Mouse (Mus musculus) adrenal gland, postnatal 4 days (tissue): Measurements from ENCODE around the gene Hspb1. TPM values are rescaled to one million over a fixed set of nuclear protein-coding genes. Genes with fewer than 3 reads are reported as not detected.

Source experiments
- DNase-seq, 2 experiments: peaks; one replicate each; pipeline ENCODE4 v3.0.0; 2021 to 2022; ENCODE audit warnings: low spot score in 2 of 2, mixed read lengths in 2 of 2
- total RNA-seq, 2 experiments: library from RNA; stranded (reverse); gene quantifications; 2 replicates each; pipeline ENCODE4 v1.2.3; 2021

Hspb1 gene
- total RNA-seq, 2 experiments from 2014 or later: 49.4 to 56.5 TPM

GRCm38 (mm10) chr5:135879449-135880158, 8.1 kb upstream of the Hspb1 start:
- peak in 1 of 2 experiments; percentile 60 for DNase-seq

DNA sequence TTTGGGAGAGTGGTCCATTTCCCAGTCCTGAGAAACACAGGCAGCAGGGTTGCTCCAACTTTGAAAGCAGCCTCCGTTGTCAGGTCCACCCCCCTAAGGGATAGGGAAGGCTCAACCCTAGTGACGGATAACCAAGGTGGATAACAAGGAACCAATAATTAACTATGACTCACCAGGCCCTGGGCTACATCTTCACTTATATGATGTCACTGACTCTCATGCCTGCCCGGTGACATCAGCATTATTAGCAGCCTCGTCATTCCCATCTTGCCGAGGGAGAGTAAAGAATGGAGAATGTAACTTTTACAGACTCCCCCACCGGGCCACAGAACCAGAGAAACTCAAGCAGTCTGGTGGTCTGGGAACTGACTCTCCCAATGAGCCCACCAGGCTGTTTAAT, 3.1 kb upstream of the Hspb1 start:
- DNase-seq: no peak

DNA sequence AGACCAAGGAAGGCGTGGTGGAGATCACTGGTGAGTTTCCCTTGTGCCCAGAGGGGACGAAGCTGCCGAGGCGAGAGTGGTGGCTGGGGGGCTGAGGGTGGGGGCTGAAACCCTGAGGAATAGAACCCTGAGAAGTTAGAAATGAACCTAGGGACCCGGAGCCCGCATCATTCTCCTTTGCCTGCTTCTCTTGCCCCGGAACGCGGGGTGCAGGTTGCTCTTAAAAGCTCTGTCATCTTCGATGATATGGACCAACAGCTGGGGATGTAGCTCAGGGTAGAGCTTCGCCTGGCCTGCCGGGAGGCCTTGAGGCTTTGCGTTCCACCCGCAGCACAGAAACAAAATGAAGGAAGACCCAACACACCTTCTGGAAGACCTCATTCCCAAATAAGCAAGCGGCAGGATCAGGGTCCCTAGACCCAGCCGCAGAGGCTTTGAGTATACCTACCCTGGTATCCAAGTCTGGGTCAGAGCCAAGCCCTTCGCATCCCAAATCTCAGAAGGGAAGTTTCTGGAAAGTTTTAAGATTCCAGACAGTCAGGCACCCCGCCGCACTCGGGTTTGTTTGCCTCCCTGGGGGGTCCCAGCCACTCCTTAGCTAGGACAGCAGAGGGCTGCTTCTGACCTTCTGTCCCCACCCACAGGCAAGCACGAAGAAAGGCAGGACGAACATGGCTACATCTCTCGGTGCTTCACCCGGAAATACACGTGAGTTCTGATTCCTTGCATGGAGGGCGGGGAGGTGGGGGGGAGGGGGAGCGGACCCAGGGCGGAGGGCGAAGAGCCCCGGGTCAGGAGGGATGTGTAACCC, 891 bp downstream of the Hspb1 start:
- no peak for DNase-seq

DNA sequence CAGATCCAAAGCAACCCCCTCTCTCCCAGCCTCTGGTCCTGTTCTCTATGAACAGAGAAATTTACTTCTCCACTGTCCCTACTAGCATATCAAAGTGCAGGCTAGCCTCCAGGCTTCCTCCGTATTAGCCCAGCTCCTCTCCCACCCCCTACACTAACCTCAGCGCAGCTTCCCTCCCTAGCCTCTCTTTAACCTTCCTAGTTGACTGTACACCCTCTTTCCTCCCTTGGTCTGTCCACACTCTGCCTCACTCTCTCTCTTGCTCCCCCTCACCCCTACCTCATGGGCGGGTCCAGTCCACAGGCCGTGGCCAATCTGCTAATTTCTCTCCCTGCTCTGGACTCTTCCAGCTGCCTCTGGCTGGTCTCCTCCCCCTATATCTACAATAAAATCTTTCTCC, 2.6 kb downstream of the Hspb1 start:
- no peak for DNase-seq

- no peak for DNase-seq
These were observed 3.2 kb downstream of the Hspb1 start for GRCm38 (mm10) chr5:135890920-135891319.

GRCm38 (mm10) chr5:135892589-135893351, 5.1 kb downstream of the Hspb1 start:
- DNase-seq: no peak

DNA sequence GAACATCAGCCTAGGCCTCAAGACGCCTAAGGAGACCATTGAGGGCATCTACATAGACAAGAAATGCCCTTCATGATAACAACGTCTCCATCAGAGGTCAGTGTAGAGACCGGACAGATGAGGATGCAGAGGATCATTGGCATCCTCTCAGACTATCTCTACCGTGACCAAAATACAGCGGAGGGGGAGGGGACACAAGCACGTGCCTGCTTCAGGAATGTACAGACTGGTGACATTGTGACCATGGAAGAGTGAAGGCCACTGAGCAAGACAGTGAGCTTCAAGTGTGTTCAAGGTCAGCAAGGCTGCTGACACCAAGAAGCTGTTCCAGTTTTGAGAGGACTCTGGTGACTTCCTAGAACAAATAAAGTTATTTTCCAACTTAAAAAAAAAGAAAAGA, 7.2 kb downstream of the Hspb1 start:
- no peak for DNase-seq

DNA sequence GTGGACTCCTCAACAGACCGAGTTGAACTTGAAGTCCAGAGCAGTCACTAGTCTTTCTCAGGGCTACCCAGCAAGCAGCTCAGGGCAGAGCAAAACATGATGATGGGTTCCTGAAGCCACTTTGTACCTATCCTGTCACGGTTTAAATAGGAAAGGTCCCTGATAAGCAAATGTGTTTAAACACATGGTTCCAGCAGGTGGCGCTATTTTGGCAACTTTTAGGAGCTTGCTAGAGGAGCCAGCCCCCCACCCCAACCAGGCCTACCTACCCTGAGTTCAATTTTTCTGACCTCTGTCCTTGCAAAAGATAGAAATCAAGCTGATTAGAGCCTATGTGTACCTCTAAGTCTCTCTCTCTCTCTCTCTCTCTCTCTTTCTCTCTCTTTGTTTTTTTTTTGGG, 10.3 kb downstream of the Hspb1 start:
- no peak for DNase-seq

DNA sequence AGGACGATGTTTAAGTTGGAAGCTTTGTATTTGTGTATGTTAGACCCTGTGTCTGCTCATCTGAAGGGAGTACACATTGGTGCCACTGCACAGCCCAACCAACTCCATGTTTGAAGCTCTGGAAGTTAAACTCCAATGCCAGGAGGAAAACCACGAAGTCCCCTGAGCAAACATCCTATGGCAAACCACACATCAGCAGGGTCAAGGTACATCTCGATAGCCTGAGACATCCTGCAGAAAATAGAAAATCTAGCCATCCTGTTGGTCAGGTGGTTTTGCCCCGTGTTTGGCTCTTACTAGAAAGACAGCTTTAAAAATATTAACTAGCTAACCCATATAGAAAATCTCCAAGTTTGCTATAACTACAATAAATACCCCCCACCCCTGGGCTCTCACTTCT, 11.3 kb downstream of the Hspb1 start:
- DNase-seq: no peak

DNA sequence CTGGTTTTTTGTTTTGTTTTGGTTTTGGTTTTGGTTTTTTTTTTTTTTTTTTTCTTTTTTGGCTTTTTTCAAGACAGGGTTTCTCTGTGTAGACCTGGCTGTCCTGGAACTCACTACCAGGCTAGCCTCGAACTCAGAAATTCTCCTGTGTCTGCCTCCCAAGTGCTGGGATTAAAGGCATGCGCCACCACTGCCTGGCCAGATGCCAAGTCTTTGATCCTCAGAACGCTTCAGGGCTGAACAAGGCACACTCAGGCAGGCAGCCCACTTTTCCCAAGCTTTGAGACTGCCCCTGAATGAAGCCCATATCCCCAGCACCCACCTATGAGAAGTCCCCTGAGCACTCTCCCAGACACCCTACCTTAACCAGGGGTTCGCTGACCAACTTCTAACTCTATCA, 12.1 kb downstream of the Hspb1 start:
- no peak for DNase-seq

GRCm38 (mm10) chr5:135900701-135901100, 13.0 kb downstream of the Hspb1 start:
- no peak for DNase-seq

DNA sequence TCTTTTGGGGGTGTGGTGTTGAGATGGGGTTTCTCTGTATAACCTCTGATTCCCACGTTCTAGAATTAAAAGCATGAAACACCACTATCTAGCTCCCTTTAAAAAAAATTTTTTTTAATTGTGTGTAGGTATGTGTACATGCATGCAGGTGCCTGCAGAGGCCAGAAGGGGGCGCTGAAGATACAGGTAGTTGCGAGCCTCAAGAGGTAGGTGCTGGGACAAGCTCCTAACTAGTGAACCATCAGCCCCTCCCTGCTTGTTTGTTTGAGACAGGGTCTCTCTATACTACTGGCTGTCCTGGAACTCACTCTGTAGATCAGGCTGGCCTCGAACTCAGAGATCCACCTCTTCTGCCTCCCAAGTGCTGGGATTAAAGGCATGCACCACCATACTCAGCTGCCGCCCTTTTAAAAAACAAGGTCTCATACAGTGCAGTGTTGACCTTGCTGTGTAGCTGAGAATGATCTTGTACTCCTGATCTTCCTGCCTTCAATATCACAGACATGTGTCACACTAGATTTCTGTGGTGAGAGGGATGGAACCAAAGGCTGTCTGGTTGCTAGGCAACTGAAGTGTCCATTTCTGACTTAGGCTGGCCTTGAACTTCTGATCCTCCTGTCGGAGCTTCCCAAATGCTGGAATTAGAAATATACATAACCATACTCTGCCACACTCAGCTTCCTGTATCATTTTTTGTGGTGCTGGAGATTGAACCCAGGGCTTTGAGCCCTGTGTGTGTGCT, 13.8 kb downstream of the Hspb1 start:
- no peak for DNase-seq

DNA sequence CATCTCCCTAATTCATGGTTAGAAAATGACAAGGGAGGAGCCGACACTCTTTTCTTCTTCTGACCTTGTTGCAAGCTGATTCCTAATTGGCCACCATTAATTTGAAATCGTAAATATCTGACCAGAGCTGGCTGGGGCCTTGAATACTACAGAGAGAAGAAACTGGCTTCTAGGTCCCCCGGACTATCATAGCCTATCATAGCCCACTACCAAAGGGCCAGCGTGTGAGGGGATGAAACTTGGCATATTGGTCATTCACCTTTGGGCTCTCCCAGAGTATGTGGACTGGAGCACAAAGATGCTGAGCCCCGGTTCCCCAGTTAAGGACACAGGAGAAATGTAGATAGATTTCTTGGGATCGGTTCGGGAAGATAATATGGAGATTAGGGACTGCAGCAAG, 15.3 kb downstream of the Hspb1 start:
- no peak for DNase-seq

DNA sequence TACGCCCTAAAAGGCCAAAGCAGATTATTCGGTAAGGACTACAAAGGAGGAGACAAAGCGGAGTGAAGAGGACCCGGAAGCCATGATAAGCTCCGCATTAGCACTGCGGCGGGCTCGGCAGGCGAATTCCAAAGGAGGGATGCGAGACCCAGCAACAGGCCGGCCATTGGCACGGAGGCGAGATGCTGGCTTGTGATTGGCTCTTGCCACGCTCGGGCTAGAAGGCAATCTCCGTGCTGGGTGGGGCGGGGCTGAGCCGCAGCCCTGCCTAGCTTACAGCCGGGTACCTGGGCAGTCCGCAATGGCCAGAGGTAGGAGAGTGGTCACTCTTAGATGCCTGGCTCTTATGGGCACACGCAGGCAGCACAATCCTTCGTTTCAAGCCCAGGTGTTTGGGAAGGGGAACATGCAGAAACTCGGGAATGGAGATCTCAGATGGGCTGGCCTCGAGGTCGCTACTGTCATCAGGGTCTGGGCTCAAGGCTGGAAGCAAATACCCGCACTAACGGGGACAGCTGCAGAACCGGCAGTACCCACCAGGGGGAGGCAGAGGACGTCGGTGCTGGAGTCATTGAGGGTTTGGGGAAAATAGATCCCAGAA, 15.9 kb downstream of the Hspb1 start:
- DNase-seq: peak; percentile 87 to 91

GRCm38 (mm10) chr5:135904259-135904658, 16.5 kb downstream of the Hspb1 start:
- DNase-seq: no peak

DNA sequence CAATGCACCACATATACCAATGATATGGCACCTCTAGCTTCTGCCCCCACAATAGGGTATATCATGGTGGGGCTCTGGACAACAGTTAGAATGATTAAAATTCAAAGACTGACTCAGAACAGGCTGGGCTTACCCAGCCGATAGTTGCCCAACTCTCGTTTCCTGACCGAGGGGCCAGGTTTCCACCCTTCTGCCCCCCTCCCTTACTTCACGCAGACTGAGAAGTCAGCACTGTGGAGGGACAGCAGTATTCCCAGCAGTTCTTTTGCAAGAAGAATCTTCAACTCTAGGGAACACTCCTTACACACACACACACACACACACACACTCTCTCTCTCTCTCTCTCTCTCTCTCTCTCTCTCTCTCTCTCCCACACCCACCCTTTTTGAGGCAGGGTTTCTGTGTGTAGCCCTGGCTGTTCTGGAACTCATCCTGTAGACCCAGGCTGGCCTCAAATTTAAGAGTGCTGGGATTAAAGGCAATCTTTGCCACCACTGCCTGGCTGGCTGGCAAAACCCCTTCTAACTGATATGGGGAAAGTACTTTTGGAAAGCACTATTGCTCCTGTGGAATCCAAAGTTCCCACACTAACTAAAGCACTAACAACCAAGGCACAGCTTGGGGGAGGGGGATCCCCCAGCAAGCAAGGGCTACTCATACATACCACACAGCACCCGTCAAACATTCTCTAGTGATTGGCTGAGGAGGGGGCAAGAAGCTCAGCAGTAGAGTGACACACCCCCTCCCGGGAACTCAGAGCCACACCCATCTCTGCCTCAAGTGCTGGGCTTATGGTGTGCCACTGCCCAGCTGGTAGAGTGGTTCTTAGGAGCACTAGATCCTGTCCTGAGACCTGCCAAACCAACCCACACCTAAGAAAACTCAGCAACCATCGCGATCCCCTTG, 17.9 kb downstream of the Hspb1 start:
- DNase-seq: no peak

GRCm38 (mm10) chr5:135906846-135907245, 19.1 kb downstream of the Hspb1 start:
- no peak for DNase-seq

DNA sequence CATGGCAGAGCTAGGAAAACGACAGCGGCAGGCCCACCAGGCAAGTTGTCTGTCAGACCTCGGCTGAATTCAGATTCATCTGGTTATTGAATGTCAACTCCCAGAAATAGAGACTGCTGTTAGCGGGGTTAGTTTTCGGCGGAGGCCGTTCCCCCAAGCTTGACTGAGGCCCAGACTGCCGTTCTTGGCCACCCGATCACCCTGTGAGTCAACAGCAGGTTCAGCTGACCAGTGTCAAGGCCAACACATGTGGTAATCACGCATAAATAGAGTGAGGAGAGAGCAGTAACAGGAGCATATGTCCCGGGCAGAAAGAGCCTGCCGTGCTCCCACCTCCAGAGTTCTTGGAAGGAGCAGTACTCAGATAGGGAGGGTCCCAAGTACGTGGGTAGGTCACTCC, 19.5 kb downstream of the Hspb1 start:
- peak in 1 of 2 experiments; percentile 47 for DNase-seq

DNA sequence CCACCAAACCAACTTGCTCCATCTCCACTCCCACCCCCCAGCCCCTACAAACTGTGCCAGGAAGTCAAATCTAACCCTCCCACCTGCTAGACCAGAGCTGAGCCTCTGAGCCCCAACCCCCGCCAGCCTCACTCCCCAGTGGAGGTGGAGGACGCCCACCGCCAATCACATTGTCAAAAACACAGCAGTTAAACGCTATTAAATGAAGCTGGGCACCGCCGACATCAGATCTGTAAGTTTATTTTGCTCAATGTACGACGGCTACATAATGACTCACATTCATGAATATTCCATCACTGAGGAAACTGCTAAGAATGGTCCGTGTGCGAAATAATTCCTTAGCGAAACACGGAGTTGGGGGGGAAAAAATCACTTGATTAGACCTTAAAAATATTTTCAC, 20.5 kb downstream of the Hspb1 start:
- DNase-seq: no peak

GRCm38 (mm10) chr5:135908989-135909388, 21.3 kb downstream of the Hspb1 start:
- DNase-seq: no peak
